Mouse (Mus musculus): Measurements from ENCODE around the gene Tlx2. TPM values are rescaled to one million over a fixed set of nuclear protein-coding genes. Genes with fewer than 3 reads are reported as not detected.
A peak's percentile ranks its signal among the peaks of the same experiment; 100 is the strongest.

Gene Tlx2
- total RNA-seq (2021): not detected

DNA sequence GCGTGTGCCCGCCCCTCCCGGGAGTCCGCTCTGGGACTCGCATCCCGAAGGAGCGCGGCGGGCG is at the start of gene Tlx2:
Tlx2 (minus strand) TSS at position 47 of the 64 bp plus-strand sequence.
- DNase-seq: no peak
- intact Hi-C loops (cut with DNase I): no loop called here

DNA sequence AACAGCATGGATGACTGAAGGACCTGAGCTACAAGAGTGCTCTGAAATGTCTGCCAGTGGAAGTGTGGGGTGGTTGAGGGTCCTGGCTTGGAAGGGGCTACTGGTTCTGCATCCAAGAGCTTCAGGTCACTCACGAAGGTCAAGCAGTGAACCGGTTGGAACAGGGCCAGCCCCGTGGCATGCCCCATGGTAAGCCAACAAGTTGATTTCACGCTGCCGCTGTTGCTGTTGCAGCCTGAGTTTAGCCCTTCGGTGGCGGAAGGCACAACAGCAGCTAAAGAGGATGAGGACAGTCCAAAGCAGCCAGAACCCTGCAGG is 49.6 kb upstream of the Tlx2 start:
- DNase-seq: no peak
- intact Hi-C loops (cut with DNase I): no loop called here

- intact Hi-C loops (cut with DNase I): no loop called here
- no peak for DNase-seq
These were observed 49.0 kb upstream of the Tlx2 start for GRCm38 (mm10) chr6:83118825-83119733.

- intact Hi-C loops (cut with DNase I): no loop called here
- DNase-seq: no peak
These were observed 48.3 kb upstream of the Tlx2 start for GRCm38 (mm10) chr6:83118369-83118768.

- intact Hi-C loops (cut with DNase I): loop anchor here (2.0 kb wide), 1 partner anchor 43 kb away; no protein-coding TSS in a partner anchor
- DNase-seq: no peak
These were observed 47.5 kb upstream of the Tlx2 start for GRCm38 (mm10) chr6:83117616-83118015.

DNA sequence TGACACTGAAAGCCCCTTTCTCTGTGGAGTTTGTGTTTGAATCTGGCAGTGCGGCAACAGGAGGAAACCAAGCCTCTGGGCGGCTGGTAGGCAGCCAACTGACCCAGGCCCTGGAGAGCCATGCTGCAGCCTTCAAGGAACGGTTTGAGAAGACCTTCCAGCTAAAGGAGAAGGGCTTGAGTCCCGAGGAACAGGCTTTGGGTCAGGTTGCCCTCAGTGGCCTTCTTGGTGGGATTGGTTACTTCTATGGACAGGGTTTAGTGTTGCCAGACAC is 47.0 kb upstream of the Tlx2 start:
- intact Hi-C loops (cut with DNase I): loop anchor here (2.0 kb wide), 1 partner anchor 44 kb away; no protein-coding TSS in a partner anchor
- no peak for DNase-seq

- intact Hi-C loops (cut with DNase I): loop anchor here (2.0 kb wide), 1 partner anchor 44 kb away; no protein-coding TSS in a partner anchor
- no peak for DNase-seq
These were observed 46.5 kb upstream of the Tlx2 start for GRCm38 (mm10) chr6:83116373-83117164.

- DNase-seq: no peak
- intact Hi-C loops (cut with DNase I): loop anchor here (2.0 kb wide), 1 partner anchor 45 kb away; no protein-coding TSS in a partner anchor
These were observed 45.7 kb upstream of the Tlx2 start for GRCm38 (mm10) chr6:83115682-83116372.

DNA sequence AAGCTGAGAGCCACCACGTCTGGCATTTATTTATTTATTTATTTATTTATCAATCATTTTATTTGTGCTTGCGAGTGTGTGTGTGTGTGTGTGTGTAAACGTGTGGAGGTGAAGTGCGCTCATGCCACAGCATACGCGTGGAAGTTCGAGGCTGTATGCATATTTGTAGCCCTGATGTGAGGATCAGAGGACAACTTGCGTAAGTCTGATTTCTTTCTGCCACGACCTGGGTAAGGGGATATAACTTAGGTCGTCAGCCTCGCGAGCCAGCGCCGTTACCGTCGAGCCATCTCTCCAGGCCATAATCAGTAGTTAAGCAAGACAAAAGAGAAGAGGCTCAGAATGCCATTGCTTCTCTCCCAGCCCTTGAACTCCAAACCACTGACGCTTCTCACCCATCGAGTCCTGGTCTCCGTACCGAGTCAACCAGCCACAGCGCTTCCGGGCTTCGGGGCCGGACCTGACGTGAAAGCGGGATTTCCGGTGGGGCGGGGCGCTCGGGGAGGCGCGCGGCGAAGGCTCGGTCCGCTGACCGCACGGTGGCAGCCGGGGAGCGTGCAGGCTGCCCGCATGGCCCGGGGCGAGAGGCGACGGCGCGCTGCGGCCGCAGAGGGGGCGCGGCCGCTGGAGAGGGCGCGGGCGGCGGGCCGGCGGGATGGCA is 45.0 kb upstream of the Tlx2 start, which contains the start of gene Mogs:
Mogs (plus strand) TSS at position 486 of the 661 bp plus-strand sequence.
- intact Hi-C loops (cut with DNase I): no loop called here

DNA sequence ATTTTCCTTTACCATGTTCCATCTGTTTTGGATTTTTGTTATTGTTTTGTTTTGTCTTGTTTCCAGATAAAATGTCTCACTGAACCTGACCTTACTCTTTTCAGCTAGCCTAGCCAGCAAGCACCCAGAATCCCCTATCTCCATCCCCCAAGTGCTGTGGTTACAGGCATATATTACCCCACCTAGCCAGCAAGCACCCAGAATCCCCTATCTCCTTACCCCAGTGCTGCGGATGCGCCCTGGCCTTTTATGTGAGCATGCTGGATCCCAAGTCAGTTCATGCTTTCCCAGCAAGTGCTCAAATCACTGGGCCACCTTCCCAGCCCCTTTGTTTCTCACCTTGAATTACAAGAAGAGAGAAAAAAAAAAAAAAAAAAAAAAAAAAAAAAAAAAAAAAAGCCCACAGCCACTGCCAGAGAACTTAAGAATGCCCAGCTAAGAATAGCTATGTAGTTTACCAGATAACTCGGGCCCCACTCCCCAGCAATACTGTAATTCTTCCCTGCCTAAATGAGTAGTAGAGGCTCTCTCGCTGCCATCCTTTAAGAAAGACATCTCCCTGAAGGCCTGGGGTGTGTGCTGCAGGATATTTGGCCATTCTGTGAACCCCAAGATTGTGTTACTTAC is 41.5 kb upstream of the Tlx2 start:
- no peak for DNase-seq
- intact Hi-C loops (cut with DNase I): no loop called here

More for the DNA sequence above, 45.0 kb upstream of the Tlx2 start, which contains the start of gene Mogs:
- DNase-seq: peak; percentile 95 to 96

DNA sequence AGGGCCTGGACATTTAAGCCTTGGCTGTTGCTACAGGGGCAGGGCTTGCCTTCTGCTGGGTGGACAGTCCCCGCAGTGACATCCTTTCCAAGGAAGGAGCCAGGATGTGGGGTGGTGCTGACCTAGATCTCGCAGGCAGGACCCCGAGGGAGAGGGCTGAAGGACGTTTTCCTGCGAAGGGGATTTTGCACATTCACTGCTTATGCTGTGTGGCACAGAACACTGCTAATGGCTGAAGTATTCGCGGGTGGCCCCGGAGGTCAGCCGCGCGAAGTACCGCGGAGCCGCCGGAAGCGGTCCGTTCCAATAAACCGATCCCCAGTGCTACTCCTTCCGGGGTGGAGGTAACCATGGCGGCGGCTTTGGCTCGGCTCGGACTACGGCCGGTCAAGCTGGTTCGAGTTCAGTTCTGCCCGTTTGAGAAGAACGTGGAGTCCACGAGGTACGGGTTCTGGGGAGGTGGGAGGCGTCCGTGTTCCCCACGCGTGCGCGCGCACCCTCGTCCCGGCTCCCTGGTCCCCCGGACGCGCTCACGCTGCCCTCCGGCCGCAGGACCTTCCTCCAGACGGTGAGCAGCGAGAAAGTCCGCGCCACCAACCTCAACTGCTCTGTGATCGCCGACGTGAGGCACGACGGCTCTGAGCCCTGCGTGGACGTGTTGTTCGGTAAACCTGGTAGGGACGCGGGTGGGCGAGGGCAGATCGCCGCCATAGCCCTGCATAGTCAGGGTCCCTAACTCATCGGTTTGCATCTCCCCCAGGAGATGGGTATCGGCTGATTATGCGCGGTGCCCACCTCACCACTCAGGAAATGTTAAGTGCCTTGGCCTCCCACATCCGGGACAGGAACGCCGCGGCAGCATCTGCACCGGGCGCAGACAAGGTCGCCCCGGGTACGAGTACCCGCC is 38.9 kb upstream of the Tlx2 start, which contains the start of gene Mrpl53:
Mrpl53 (plus strand) TSS at position 279 of the 907 bp plus-strand sequence.
- peak; percentile 85 to 88 for DNase-seq
- intact Hi-C loops (cut with DNase I): loop anchor here (5.0 kb wide), 1 partner anchor 168 kb away; no protein-coding TSS in a partner anchor

- peak; percentile 75 to 81 for DNase-seq
- intact Hi-C loops (cut with DNase I): loop anchor here (5.0 kb wide), 1 partner anchor 170 kb away; no protein-coding TSS in a partner anchor
These were observed 37.7 kb upstream of the Tlx2 start for GRCm38 (mm10) chr6:83107566-83108400.

DNA sequence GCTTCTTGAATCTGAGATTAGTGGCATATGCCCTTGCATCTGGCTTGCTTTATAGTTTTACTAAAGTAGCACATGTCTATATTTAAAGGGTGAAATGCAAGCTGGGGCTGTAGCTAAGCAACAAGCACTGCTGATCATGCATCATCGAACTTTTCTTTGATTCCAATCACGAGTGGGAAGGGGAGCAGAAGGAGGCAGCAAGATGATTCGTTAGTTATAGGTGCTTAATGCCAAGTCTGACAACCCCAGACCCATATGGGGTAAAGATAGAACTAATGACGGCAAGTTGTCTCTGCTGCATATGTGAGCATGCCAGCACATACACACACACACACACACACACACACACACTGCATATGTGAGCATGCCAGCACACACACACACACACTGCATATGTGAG is 34.1 kb upstream of the Tlx2 start:
- DNase-seq: no peak
- intact Hi-C loops (cut with DNase I): no loop called here

DNA sequence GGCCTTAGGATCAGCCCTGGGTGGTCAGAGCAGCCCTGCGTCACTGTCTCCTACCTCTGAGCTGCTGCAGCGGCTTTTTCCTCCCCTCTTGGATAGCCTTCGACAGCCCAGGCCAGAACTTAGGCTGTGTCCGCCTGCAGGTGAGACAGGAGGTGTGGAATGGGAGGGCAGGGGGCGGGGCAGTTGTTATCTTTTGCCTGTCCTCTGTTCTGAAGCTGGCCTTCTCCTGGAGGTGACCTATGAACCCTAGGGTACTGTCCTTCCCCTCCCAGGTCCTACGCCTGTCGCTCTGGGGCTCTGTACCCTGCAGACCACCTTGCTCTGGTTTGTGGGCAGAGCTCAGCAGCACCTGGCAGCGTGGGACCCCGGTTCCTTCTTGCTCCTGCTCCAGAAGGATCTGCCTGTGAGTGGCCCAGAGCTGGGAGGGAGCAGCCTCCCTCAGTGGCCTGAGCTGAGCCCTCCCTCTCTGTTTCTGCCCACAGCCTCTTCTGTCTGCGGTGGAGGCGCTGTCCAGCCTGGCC is 33.1 kb upstream of the Tlx2 start:
- DNase-seq: no peak
- intact Hi-C loops (cut with DNase I): no loop called here

- intact Hi-C loops (cut with DNase I): loop anchor here (1.0 kb wide), 3 partner anchors 24 to 106 kb away; partner anchors contain the start of gene Aup1
- peak; percentile 59 to 63 for DNase-seq
These were observed 31.8 kb upstream of the Tlx2 start for GRCm38 (mm10) chr6:83101688-83102556.

DNA sequence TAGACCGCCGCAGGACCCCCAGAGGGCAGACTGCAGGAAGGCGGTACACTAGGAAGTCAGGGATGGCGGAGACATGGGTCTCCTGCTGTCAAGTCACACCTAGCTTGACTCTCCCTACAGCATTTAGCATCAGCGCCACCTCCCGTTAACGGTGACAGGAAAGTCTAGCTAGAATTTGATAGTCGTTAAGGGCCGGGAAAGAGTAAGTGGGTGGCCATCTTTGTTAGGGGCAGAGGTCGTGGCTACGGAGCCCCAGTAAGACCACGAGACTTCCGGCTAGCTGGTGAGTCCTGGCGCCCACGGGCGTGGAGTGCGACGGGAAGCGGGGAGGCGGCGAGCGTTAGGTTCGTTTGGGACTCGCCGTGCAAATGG is 31.2 kb upstream of the Tlx2 start, which contains the start of the genes Ccdc142 and Gm42688:
Ccdc142 (plus strand) TSS at position 286 of the 372 bp plus-strand sequence.
Gm42688 (plus strand) TSS at position 302 of the 372 bp plus-strand sequence.
- DNase-seq: peak; percentile 87 to 88
- intact Hi-C loops (cut with DNase I): loop anchor here (1.0 kb wide), 3 partner anchors 23 to 105 kb away; partner anchors contain the start of gene Aup1

DNA sequence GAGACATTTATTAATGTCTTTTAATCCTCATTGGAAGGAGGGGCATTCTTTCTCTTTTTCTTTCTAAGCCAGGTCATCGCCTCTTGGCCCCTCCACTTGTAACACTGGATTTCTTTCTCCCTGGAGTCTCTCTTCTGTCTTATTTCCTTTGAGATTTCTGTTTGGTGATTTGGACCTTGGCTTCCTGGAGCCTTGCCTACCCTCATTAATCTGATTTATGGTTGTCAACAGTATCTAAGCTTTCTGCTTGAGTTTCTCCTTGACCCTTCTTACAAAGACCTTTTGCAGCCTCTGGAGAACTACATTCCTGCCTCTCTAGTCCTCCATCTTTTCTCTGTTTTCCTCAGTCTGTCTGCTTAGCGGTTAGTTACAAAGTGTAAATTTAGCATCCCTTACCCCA is 28.3 kb upstream of the Tlx2 start:
- intact Hi-C loops (cut with DNase I): no loop called here
- no peak for DNase-seq
